Mouse (Mus musculus): ENCODE results near the gene Cdx4. TPM values are rescaled to one million over a fixed set of nuclear protein-coding genes. Genes with fewer than 3 reads are reported as not detected.

Gene Cdx4
- polyA plus RNA-seq, 1 experiment, result not detected

- Histone ChIP-seq H3K27ac (ENCODE audit: control insufficient read depth, insufficient read depth, low read length) (no peak overlapping the region), H3K4me1 (replicated peaks; ENCODE audit: control insufficient read depth, insufficient read depth, low read length) (no peaks in the 10 kb centered on the region), H3K36me3 (ENCODE audit: control insufficient read depth, insufficient read depth, low read length) (no peaks in the 10 kb centered on the region), H3K27me3 (ENCODE audit: control insufficient read depth, insufficient read depth, low read length) (no peaks in the 10 kb centered on the region), H3K4me3 (ENCODE audit: control insufficient read depth, insufficient read depth, low read length) (no peak overlapping the region)
- DNase-seq, result no peak
- 61% methylated on average over 3 of the region's 3 CpGs for WGBS
- TF ChIP-seq POLR2A (IDR thresholded peaks at IDR 0.05; ENCODE audit: control insufficient read depth, extremely low read depth, insufficient read depth, low read length, poor library complexity), result no peak
- TF ChIP-seq CTCF (IDR thresholded peaks at IDR 0.05; ENCODE audit: borderline replicate concordance, control insufficient read depth, extremely low read depth, insufficient read depth, low read length, poor library complexity), result no peak
These were observed 20.3 kb downstream of the Cdx4 start for GRCm38 (mm10) chrX:103341369-103342113.

GRCm38 (mm10) chrX:103355784-103356183 lies 34.6 kb downstream of the Cdx4 start:
- 53% methylated on average over 5 of the region's 5 CpGs for WGBS
- no peak overlapping the region for H3K4me3 ChIP-seq (ENCODE audit: control insufficient read depth, insufficient read depth, low read length)

GRCm38 (mm10) chrX:103356287-103356686 lies 35.1 kb downstream of the Cdx4 start, which contains the start of gene Chic1:
Chic1 (plus strand) TSS chrX:103356476.
- DNase-seq, result peak; percentile 45
- H3K4me3 ChIP-seq (ENCODE audit: control insufficient read depth, insufficient read depth, low read length), result peak within 1 kb of the TSS; percentile 63
- no peaks in the 10 kb centered on the region; the same call in 1 of the 2 replicates for H3K27me3 ChIP-seq (ENCODE audit: control insufficient read depth, insufficient read depth, low read length)
- TF ChIP-seq CTCF (IDR thresholded peaks at IDR 0.05; ENCODE audit: borderline replicate concordance, control insufficient read depth, extremely low read depth, insufficient read depth, low read length, poor library complexity) (no peak), POLR2A (IDR thresholded peaks at IDR 0.05; ENCODE audit: control insufficient read depth, extremely low read depth, insufficient read depth, low read length, poor library complexity) (no peak)
- no peak within 1 kb of the TSS for H3K27ac ChIP-seq (ENCODE audit: control insufficient read depth, insufficient read depth, low read length)
- peaks cover 5% of the 10 kb centered on the region; the same call in 1 of the 2 replicates for H3K4me1 ChIP-seq (replicated peaks; ENCODE audit: control insufficient read depth, insufficient read depth, low read length)
- 2% methylated on average over 33 of the region's 34 CpGs for WGBS
- no peaks in the 10 kb centered on the region for H3K36me3 ChIP-seq (ENCODE audit: control insufficient read depth, insufficient read depth, low read length)

More at GRCm38 (mm10) chrX:103355784-103356183, 34.6 kb downstream of the Cdx4 start:
- TF ChIP-seq CTCF (IDR thresholded peaks at IDR 0.05; ENCODE audit: borderline replicate concordance, control insufficient read depth, extremely low read depth, insufficient read depth, low read length, poor library complexity) (no peak), POLR2A (IDR thresholded peaks at IDR 0.05; ENCODE audit: control insufficient read depth, extremely low read depth, insufficient read depth, low read length, poor library complexity) (no peak)
- H3K36me3 ChIP-seq (ENCODE audit: control insufficient read depth, insufficient read depth, low read length), result no peaks in the 10 kb centered on the region
- H3K27ac ChIP-seq (ENCODE audit: control insufficient read depth, insufficient read depth, low read length), result no peak overlapping the region
- DNase-seq, result no peak
- H3K4me1 ChIP-seq (replicated peaks; ENCODE audit: control insufficient read depth, insufficient read depth, low read length), result peaks cover 5% of the 10 kb centered on the region; the same call in 1 of the 2 replicates
- no peaks in the 10 kb centered on the region; the same call in 1 of the 2 replicates for H3K27me3 ChIP-seq (ENCODE audit: control insufficient read depth, insufficient read depth, low read length)

GRCm38 (mm10) chrX:103356761-103357236 lies 35.6 kb downstream of the Cdx4 start:
- peak overlapping the region; percentile 63 for H3K4me3 ChIP-seq (ENCODE audit: control insufficient read depth, insufficient read depth, low read length)
- peaks cover 5% of the 10 kb centered on the region; the same call in 1 of the 2 replicates for H3K4me1 ChIP-seq (replicated peaks; ENCODE audit: control insufficient read depth, insufficient read depth, low read length)
- TF ChIP-seq CTCF (IDR thresholded peaks at IDR 0.05; ENCODE audit: borderline replicate concordance, control insufficient read depth, extremely low read depth, insufficient read depth, low read length, poor library complexity) (no peak), POLR2A (IDR thresholded peaks at IDR 0.05; ENCODE audit: control insufficient read depth, extremely low read depth, insufficient read depth, low read length, poor library complexity) (no peak)
- 2% methylated on average over 24 of the region's 24 CpGs for WGBS
- no peak overlapping the region for H3K27ac ChIP-seq (ENCODE audit: control insufficient read depth, insufficient read depth, low read length)
- H3K36me3 ChIP-seq (ENCODE audit: control insufficient read depth, insufficient read depth, low read length), result no peaks in the 10 kb centered on the region
- DNase-seq, result peak; percentile 5
- no peaks in the 10 kb centered on the region; the same call in 1 of the 2 replicates for H3K27me3 ChIP-seq (ENCODE audit: control insufficient read depth, insufficient read depth, low read length)

- no peak overlapping the region for H3K27ac ChIP-seq (ENCODE audit: control insufficient read depth, insufficient read depth, low read length)
- no peak overlapping the region for H3K4me3 ChIP-seq (ENCODE audit: control insufficient read depth, insufficient read depth, low read length)
- 94% methylated on average over 5 of the region's 5 CpGs for WGBS
- H3K4me1 ChIP-seq (replicated peaks; ENCODE audit: control insufficient read depth, insufficient read depth, low read length), result no peaks in the 10 kb centered on the region
- TF ChIP-seq CTCF (IDR thresholded peaks at IDR 0.05; ENCODE audit: borderline replicate concordance, control insufficient read depth, extremely low read depth, insufficient read depth, low read length, poor library complexity), result no peak
- TF ChIP-seq POLR2A (IDR thresholded peaks at IDR 0.05; ENCODE audit: control insufficient read depth, extremely low read depth, insufficient read depth, low read length, poor library complexity), result no peak
- H3K36me3 ChIP-seq (ENCODE audit: control insufficient read depth, insufficient read depth, low read length), result no peaks in the 10 kb centered on the region
- no peaks in the 10 kb centered on the region for H3K27me3 ChIP-seq (ENCODE audit: control insufficient read depth, insufficient read depth, low read length)
- DNase-seq, result no peak
These were observed 45.0 kb downstream of the Cdx4 start for GRCm38 (mm10) chrX:103366201-103366600.

- no peaks in the 10 kb centered on the region for H3K27me3 ChIP-seq (ENCODE audit: control insufficient read depth, insufficient read depth, low read length)
- no peaks in the 10 kb centered on the region for H3K36me3 ChIP-seq (ENCODE audit: control insufficient read depth, insufficient read depth, low read length)
These were observed 47.5 kb downstream of the Cdx4 start for GRCm38 (mm10) chrX:103368650-103369049.

More at GRCm38 (mm10) chrX:103368650-103369049, 47.5 kb downstream of the Cdx4 start:
- TF ChIP-seq CTCF (IDR thresholded peaks at IDR 0.05; ENCODE audit: borderline replicate concordance, control insufficient read depth, extremely low read depth, insufficient read depth, low read length, poor library complexity) (no peak), POLR2A (IDR thresholded peaks at IDR 0.05; ENCODE audit: control insufficient read depth, extremely low read depth, insufficient read depth, low read length, poor library complexity) (no peak)
- DNase-seq, result no peak
- H3K4me1 ChIP-seq (replicated peaks; ENCODE audit: control insufficient read depth, insufficient read depth, low read length), result no peaks in the 10 kb centered on the region
- no peak overlapping the region for H3K27ac ChIP-seq (ENCODE audit: control insufficient read depth, insufficient read depth, low read length)
- WGBS, result 72% methylated on average over 3 of the region's 3 CpGs
- no peak overlapping the region for H3K4me3 ChIP-seq (ENCODE audit: control insufficient read depth, insufficient read depth, low read length)

Data from thymus, adult 2 months (tissue).